Mouse (Mus musculus) lung, postnatal 14 days (tissue): ENCODE results near the gene Tmem30b.
"Not testable (repeated sequence)": the region's sequence is repeated elsewhere in the genome, so short reads cannot be mapped to it uniquely, and the experiment has no call there.

Experiments used
- DNase-seq: peaks from one replicate; pipeline ENCODE4 v3.0.0; 2021

Gene Tmem30b

DNA sequence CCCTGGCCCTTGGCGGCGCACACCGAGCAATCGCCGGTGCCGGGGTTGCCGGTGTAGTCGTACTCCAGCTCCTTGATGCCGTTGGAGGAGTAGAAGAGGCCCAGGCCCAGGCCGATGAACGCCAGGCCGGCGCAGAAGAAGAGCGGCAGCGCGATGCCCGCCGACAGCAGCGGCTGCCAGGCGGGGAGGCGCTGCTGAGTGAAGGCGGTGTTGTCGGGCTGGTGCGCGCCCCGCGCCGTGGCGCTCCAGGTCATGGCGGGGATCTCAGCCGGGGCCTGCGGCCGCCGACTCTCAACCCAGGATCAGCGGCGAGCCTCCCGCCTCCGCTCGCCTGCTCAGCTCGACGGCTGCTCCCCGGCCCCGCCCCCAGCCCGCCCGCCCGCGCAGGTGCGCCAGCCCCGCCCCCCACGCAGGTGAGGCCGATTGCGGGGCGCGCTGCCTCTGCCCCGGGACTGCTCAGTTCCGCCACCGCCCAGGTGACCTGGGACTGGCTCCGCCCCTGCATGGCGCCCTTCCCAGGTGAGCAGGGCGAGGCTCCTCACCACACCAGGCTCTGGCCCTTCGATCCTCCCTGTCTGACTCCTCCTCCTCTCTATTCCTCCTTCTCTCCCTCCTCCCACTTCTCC lies at the start of gene Tmem30b:
Tmem30b (minus strand) TSS at position 307 of the 626 bp plus-strand sequence.
- DNase-seq: peak; percentile 72

DNA sequence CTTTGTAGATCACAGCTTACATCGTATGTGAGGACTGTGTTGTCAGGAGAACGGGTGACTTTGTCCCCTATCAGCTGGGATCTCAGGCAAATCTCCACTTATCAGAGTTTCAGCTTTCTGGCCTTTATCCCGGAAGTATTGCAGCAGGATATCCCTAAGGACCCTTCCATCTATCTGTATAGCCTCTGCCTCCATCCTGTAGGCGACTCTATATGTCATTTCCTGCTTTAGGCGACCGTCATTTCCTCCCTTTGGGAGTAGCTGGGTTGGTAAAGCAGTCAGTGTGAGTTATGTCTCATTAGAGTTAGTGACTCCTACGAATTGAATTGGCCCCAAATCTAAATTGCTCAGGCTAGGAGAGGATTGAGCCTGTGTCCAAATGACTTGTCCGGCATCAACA lies 49.0 kb upstream of the Tmem30b start:
- no peak for DNase-seq

DNA sequence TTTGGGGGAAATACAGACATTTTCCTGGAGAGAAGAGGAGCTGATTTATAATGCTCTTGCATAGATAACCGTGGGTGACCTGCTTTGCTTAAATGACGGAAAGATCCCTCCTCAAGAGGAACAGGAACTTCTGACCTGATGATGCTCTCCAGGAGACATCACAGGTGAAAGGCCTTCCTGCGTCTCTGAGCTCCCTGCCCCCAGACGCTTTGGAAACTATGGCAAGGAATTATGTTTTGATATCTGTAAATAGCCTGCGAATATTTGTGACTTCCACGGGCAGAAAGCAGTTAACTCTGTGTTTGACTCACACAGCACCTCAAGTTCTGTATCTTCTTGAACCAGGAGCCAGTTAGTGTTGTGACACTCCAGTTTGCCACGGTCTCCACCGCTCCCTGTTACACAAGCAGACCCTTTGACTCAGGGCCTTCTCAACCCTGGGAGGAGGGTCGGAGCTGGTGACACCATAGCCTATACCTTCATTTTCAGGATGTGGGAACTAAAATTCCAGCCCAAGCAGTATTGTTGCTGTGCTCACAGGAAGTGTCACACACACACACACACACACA lies 48.1 kb upstream of the Tmem30b start:
- no peak for DNase-seq

DNA sequence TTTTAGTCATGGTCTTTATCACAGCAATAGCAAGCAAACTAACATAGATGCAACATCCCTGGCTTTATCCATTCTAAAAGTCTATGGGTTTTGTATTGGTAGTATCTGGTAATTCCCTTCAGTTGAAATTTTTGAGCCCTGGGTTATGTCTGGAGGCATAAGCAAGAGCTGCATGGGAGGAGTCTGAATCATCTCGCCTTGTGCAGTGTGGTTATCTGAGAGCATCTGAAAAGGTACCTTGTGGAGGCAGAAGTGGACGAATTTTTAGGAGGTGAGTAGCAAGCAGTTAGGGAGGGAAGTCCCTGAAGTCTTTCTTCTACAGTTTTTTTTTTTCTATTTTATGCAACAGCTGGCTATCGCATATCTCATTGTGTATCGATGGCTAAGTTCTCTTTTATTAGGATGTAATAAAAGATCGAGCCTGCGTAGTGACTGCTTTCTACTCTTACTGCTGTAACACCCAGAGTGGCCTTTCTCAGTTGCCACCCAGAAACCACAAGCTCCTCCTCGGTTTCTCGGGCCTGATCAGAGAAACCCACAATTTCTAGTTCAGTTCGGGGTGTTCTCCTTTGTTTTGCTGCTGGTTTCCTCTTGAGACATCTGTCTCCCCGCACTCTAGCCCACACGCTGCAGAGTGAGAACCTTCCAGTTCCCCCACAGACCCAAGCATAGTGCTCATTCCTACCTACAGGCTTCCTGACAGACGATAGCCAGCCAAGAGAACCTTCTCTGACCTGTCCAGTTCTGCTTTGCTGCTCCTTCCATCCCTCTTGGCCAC lies 47.0 kb upstream of the Tmem30b start:
- DNase-seq: no peak

DNA sequence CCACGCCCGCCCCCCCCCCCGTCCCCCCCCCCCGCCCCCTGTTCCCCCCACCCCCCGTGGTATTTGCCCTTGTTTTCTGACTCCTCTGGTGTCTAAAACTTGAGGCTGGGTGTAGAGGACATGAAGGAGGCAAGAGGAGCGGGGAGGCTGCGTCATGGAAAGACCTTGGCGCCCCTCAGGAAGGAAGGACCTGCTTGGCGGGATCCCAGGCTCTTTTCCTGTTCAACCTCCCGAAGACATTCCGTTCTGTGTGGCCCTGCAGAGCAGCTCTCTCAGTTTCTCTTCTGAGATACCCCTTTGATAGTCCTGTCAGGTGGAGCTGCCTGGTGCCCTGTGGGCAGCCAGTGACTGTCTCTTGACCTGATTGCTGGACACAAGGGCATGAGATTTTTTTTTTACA lies 45.4 kb upstream of the Tmem30b start:
- DNase-seq: peak; percentile 82

DNA sequence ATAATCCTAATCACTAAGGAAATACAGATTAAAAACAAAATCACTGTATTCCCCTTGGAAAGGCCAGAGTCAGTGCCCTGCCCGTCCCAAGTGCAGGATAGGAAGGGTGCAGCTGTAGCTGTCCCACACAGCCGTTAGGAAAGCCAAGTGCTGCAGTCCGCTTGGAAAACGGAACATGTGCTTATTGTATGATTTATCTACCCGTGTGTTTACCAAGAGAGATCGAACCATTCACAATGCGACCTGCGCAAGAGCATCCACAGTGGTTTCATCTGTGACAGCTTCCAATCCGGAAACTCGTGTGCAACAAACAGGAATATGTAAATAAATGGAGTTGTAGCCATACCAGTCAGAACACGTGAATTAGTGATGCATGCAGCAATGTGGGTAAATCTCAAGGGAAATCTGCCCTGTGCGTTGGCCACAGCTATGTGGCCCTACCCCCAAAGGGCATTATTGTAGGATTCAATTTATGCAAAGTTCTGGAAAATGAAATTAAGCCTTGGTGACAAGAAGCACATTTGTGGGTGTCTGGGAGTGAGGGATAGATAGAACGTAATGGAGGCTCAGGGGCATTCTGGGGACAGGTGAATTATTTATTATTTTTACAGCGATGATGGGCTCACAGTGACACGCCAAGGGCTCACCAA lies 44.6 kb upstream of the Tmem30b start:
- no peak for DNase-seq

DNA sequence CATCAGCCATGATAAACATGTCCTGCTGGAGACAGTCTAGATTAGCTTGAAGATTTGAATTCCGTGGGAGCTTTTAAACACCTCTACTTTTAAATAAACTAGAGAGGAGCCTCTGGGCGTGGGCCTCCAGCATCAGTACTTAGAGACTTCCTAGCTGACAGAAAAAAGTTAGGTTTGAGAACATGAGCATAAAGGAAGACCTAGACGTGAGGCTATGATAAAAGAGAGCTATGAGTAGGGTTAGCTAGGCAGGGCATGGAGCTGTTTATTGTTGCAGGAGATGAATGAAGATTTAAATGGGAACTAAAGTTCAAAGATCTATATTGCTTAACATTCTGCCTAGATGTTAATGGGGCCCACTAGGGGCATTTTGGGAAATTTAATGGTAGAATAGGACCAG lies 41.1 kb upstream of the Tmem30b start:
- DNase-seq: no peak

DNA sequence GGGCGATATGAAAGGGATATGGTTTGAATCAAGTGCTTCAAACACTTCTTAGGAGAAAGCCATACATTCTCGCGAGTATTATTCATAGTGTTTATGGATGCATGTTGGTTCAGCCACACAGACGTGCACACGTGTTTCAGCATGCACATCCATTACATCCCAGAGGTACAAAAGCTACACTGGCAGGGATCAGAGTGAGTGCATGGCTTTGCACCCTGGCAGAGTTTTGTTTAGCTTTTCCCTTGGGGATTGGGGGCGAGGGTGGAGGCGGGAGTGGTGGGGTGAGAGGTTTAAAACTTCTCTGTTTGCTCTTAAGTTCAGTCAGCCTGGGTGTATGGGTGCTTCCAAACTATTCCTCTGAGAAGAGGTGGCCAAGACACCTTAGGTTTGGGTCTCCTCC lies 39.7 kb upstream of the Tmem30b start:
- no peak for DNase-seq

DNA sequence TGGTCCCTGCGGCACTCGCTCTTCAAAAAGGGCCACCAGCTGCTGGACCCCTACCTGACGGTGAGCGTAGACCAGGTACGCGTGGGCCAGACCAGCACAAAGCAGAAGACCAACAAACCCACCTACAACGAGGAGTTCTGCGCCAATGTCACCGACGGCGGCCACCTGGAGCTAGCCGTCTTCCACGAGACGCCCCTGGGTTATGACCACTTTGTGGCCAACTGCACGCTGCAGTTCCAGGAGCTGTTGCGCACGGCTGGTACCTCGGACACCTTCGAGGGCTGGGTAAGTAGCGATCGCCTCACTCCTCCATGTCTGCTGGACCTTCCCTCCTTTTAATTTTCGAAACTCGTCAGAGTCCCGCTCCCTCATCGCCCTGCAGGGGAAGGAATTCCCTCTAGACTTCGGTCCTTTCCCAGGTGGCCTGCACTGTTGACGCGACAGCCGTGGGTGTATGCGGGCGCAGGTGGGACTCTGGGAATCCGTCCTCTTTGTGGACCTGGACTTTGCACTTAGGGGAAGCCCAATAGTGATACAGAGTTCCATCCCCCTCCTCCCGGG lies 39.1 kb upstream of the Tmem30b start:
- DNase-seq: no peak

DNA sequence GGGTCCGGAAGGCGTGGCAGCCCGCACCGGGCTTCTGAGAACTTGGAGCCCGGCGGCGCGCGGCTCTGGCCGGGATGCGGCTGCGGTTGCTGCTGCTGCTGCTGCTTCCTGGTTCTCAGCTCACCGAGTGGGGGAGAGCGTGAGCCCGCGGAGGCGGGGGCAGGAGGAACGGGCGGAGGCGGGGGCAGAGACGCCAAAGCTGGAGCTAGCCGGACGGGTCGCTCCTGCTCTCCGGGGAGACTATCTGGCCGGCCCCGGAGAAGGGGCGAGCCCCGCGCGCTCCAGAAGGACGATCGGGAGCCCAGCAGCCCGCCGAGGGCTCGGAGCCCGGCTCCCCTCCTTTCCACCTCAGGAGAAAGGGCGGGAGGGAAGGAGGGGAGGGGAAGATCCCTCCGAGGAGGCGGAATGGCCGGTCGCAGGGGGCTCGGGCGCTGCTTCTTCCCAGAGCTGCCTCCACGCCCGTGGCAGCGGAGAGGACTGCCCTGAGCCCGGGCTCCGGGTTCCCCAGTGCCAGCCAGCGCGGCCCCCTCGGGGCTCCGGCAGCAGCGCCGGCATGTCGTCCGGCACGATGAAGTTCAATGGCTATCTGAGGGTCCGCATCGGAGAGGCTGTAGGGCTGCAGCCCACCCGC lies 38.5 kb upstream of the Tmem30b start, which contains the start of gene Prkch:
Prkch (plus strand) TSS at position 187 of the 631 bp plus-strand sequence.
- DNase-seq: peak; percentile 88

DNA sequence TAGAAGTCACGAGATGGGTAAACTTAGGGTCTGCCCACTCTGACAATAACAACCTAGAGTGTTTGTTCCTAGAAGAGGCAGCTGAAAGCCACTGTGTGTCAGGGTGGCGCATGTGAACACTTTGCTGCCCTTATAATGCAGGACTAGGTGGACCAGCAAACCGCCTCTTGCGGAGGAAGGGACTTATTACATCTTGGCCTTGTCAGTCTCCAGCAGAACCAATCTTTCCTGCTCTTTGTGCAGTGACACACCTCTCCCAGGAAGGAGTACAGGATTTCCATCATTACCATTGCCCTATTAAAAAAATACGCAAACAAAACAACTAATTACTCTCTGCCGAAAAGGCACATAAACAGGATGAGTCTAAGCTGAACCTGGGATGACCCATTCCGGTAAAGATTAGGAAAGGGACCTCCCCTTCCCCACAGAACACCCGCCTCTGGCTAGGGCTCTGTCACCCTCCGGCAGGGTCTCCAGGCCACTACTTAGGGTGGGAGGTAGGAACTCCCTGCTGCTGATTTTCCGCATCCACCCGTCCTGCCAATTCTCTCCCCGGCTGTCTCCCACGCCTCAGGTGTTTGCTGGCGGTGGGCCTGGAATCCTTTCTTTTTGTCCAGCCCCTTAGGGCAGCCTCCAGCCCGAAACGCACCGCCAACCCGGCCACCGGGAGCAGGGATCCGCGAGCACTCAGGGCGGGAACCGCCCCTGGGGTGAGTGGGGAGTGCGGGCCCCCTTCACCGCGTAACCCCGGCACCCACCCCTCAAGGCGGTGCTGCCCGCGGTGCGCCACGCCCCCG lies 37.8 kb upstream of the Tmem30b start:
- DNase-seq: peak; percentile 42

DNA sequence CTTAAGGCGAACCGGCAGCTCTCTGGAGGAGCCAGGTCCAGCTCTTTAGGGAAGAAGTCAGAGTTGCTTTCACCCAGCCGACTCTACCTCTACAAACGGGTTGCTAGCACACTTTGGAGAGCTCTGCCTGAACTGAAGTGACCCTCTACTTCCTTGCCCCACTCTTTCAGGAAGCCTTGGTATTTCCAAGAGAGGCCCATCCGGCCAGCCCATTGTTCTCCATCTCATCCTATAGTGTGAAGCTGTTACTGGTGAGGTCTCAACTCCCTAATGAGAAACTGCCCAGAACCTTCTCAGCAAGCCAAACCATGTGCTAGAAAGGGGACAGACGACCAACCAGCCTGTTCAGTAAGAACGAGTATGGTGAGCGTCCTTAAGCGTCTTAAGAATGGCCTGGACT lies 37.1 kb upstream of the Tmem30b start:
- no peak for DNase-seq

DNA sequence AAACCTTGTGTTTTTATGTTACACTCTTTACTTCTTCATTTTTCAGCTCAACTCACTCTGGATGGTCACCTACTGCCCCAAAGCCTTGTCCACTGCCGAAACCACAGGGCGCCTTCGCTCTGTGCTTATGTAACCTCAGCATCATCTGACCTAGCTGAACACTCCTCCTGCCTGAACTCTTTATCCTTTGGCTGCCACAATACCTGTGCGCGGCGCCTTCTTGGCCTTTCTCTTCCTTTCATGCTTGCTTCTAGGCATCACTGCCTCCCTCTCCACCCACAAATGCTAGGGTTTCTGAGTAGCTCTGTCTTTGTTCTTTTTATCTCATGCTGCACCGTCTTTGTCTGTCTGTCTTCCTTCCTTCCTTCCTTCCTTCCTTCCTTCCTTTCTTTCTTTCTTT lies 34.6 kb upstream of the Tmem30b start:
- no peak for DNase-seq

DNA sequence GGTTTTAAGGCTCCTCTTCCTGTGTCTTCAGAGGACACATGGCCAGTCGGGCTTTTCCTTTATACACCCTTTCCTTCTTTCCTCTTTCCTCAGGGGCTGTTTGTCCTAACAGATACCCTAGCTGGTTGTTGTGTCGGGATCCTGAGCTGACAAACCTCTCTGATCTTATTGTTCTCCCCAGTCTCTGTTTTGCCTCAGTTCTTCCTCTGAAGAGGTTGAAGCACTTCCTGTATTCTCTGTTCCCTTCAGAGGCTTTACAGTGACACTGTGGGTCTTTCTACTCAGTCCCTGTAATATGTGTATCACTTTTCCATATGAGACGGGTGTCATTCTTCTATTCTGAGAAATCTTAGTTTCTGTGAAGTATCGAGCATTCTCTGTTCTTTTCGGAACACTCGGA lies 31.9 kb upstream of the Tmem30b start:
- no peak for DNase-seq

DNA sequence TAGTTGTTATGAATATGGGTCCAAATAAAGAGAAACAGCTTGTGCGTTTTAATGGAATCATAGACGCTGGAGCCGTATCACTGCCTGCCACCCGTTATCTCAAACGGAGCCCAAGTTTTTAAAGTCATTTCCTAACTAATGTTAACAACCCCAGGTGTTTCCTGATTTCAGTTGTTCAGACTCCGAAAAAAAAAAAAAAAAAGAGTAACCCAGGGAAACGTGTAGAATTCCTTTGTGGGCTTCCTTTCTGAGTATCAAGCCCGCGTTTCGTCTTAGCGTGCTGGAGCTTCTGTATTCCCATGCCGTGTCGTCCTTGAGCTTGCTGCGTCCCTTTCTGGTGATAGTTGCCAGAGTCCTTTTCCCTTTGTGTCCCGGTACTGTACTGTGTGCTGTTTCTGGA lies 28.4 kb upstream of the Tmem30b start:
- no peak for DNase-seq

DNA sequence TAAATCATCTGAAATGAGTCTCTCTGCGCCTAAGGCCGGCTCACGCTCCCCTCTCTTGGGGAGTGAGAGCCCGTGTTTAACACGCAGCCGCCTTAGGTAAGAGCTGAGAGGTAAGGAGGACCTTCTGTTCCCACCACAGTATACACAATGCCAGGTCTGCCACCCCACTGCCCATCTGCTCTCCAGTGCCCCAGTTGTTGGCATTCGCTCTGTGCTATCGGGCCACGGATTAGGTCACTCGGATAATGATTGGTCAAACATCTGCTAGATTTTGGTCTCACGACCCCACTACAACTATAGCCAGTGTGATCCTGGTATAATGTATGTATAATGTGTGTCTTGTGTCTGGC lies 19.4 kb upstream of the Tmem30b start:
- DNase-seq: no peak

DNA sequence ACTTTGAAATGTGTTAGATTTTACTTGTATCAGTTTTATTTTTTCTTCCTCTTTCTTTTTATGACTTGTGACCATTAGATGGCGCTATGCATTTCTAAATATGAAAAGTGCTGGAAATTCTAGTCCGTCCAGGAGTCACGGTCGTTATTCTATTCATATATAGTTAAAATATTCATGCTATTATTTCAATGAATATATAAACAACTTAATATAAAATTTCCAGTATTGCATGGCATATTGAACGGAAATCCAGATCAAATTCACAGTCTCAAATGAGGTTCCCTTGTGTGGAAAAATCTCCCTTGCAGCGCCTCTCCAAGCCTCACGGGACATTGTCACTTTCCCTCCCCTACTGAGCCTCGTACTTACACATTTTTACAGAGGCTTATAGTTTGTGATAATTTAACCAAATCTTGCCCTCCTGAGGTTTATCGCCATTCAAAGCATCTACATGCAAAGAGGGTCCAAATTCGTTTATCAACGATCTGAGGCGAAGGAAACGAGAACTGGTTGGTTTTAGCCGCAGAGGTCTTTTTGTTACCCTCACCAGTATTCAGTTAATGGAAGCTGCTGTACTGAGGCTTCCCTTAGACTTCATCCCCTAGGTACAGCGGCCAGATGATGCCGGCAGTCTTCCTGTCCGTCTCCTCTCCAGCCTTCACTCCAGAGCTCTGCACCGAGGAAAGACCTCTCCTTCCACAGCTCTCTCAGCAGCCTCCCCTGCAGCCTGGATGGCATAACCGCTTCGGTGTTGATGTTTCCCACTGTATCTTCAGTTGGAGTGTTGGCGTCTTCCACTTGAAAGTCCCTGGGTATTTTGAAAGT lies 18.8 kb upstream of the Tmem30b start:
- DNase-seq: no peak

DNA sequence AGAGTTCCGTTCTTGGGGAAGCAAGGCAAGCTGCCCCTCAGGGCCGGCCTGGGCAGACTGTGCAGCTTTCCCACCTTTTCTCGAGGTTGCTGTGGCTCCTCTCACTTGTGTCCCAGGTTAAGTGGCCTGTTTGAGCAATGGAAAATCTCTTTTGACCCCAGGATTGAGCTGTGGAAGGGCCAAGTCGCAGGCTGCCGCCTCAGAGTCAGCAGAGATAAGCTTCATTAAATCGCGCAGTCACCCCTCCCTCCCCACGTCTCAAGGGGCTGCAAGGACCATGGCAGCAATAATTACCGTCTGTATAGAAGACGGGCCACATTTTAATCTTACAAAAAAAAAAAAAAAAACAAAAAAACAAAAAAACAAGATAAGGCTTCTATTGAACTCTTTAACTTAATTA lies 18.0 kb upstream of the Tmem30b start:
- no peak for DNase-seq

DNA sequence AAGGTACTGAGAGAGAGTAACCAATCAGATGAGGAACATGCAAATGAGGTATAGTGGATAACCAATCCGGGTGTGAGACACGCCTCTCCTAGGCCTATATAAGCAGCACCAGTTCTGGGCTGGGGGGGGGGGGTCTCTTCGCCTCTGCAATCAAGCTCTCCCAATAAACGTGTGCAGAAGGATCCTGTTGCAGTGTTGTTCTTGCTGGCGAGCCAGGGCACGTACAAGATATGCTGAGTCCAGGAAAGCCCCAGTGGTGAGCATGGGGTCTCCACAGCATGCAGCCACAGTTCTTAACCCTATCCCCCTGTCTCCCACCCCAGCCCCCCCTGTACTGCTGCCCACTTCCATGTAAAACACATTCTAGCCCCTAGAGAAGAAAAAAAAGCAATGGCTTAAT lies 16.9 kb upstream of the Tmem30b start:
- not testable (repeated sequence) for DNase-seq

DNA sequence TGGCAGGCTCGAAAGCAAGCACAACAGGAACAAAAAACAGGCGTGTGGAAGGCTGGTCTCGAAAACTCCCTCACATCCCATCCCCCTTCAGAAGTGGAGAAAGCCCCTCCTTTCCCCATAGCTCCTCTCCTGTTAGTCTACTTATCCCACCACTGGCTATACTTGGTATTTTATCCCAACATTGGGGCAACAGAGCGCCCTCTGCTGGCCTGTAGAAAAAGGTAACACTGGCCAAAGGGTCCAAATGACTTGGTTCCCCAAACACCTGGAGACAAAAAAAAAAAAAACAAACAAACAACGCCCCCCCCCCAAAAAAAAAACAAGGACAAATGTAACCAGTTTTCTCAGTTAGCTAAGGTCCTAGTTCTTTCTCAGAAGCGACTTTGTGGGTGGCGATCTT lies 13.9 kb upstream of the Tmem30b start:
- DNase-seq: no peak

DNA sequence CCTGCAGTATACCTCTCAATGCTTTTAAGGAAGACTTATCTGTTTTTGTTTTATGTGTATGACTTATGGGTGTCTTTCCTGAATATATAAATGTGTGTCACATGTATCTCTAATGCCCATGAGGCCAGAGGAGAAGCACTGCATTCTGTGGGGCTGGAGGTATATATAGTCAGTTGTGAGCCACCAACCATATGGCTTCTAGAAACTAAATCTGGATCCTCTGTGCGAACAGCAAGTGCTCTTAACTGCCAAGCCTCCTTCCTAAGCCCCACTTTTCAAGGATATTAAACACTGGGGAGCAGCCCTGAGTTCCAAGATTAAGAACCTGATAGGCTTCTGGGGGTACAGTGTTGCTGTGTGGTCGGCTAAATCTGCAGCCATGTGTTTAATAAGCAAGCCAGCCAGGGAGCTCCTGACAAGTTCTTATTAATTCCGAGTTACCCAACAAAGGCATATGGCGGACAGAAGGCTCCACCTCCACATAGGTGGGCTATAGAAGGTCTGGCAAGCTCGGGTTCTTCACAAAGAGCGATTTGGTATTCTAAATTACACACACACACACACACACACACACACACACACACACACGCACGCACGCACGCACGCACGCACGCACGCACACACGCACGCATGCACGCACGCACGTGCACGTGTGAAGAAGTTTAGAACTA lies 12.5 kb upstream of the Tmem30b start:
- DNase-seq: no peak
